Mouse (Mus musculus): ENCODE data around the gene Bhlha15.

Bhlha15 gene

GRCm38 (mm10) chr5:144232531-144232930, 42.4 kb downstream of the Bhlha15 start:
- DNase-seq (ENCODE audit: low spot score) = no peak

GRCm38 (mm10) chr5:144234222-144234621, 44.1 kb downstream of the Bhlha15 start:
- no peak for DNase-seq (ENCODE audit: low spot score)

- no peak for DNase-seq (ENCODE audit: low spot score)
Observed at GRCm38 (mm10) chr5:144234714-144235113, 44.6 kb downstream of the Bhlha15 start.

GRCm38 (mm10) chr5:144238969-144239368, 48.9 kb downstream of the Bhlha15 start:
- no peak for DNase-seq (ENCODE audit: low spot score)
